Mouse (Mus musculus): Measurements from ENCODE around the gene Ccdc13.
A peak's percentile ranks its signal among the peaks of the same experiment; 100 is the strongest.

Gene Ccdc13

GRCm38 (mm10) chr9:121847138-121847537 lies 7.9 kb upstream of the Ccdc13 start:
- no peak for DNase-seq (ENCODE audit: low spot score in 2 of 2)

- no peak for DNase-seq (ENCODE audit: low spot score in 2 of 2)
These were observed 7.4 kb upstream of the Ccdc13 start for GRCm38 (mm10) chr9:121846526-121847118.

- DNase-seq (ENCODE audit: low spot score in 2 of 2), result no peak
These were observed 3.7 kb upstream of the Ccdc13 start for GRCm38 (mm10) chr9:121842914-121843313.

GRCm38 (mm10) chr9:121839622-121839965 lies 333 bp upstream of the Ccdc13 start:
- no peak for DNase-seq (ENCODE audit: low spot score in 2 of 2)

- no peak for DNase-seq (ENCODE audit: low spot score in 2 of 2)
These were observed 1.3 kb downstream of the Ccdc13 start for GRCm38 (mm10) chr9:121838008-121838407.

- DNase-seq (ENCODE audit: low spot score in 2 of 2), result no peak
These were observed 5.4 kb downstream of the Ccdc13 start for GRCm38 (mm10) chr9:121833825-121834224.

GRCm38 (mm10) chr9:121830956-121831293 lies 8.3 kb downstream of the Ccdc13 start:
- peak in 1 of 2 experiments; percentile 79 for DNase-seq (ENCODE audit: low spot score in 2 of 2)

- DNase-seq (ENCODE audit: low spot score in 2 of 2), result peak in 1 of 2 experiments; percentile 41
These were observed 8.9 kb downstream of the Ccdc13 start for GRCm38 (mm10) chr9:121830243-121830955.

GRCm38 (mm10) chr9:121829270-121829992 lies 9.8 kb downstream of the Ccdc13 start:
- no peak for DNase-seq (ENCODE audit: low spot score in 2 of 2)

GRCm38 (mm10) chr9:121828314-121828713 lies 10.9 kb downstream of the Ccdc13 start:
- DNase-seq (ENCODE audit: low spot score in 2 of 2), result no peak

- no peak for DNase-seq (ENCODE audit: low spot score in 2 of 2)
These were observed 12.9 kb downstream of the Ccdc13 start for GRCm38 (mm10) chr9:121826356-121826755.

- DNase-seq (ENCODE audit: low spot score in 2 of 2), result no peak
These were observed 15.3 kb downstream of the Ccdc13 start for GRCm38 (mm10) chr9:121823991-121824390.

- DNase-seq (ENCODE audit: low spot score in 2 of 2), result no peak
These were observed 16.2 kb downstream of the Ccdc13 start for GRCm38 (mm10) chr9:121823051-121823450.

GRCm38 (mm10) chr9:121822585-121822991 lies 16.7 kb downstream of the Ccdc13 start:
- DNase-seq (ENCODE audit: low spot score in 2 of 2), result no peak

GRCm38 (mm10) chr9:121820765-121821164 lies 18.5 kb downstream of the Ccdc13 start:
- no peak for DNase-seq (ENCODE audit: low spot score in 2 of 2)

- no peak for DNase-seq (ENCODE audit: low spot score in 2 of 2)
These were observed 19.3 kb downstream of the Ccdc13 start for GRCm38 (mm10) chr9:121819771-121820471.

GRCm38 (mm10) chr9:121819073-121819770 lies 20.0 kb downstream of the Ccdc13 start:
- no peak for DNase-seq (ENCODE audit: low spot score in 2 of 2)

GRCm38 (mm10) chr9:121815183-121815582 lies 24.1 kb downstream of the Ccdc13 start:
- DNase-seq (ENCODE audit: low spot score in 2 of 2), result no peak

- peak; percentile 63 to 69 for DNase-seq (ENCODE audit: low spot score in 2 of 2)
These were observed 29.0 kb downstream of the Ccdc13 start for GRCm38 (mm10) chr9:121810081-121810821.

GRCm38 (mm10) chr9:121808511-121808910 lies 30.8 kb downstream of the Ccdc13 start:
- DNase-seq (ENCODE audit: low spot score in 2 of 2), result no peak

- no peak for DNase-seq (ENCODE audit: low spot score in 2 of 2)
These were observed 31.3 kb downstream of the Ccdc13 start for GRCm38 (mm10) chr9:121807947-121808346.
